Mouse (Mus musculus) cerebellum, adult 11 months (tissue): ENCODE data around the gene Erf.

ENCODE experiments used
- DNase-seq: peaks from one replicate; pipeline ENCODE4 v3.0.0; 2022

Gene Erf

GRCm38 (mm10) chr7:25205355-25206093 lies 45.0 kb downstream of the Erf start:
- DNase-seq = no peak

GRCm38 (mm10) chr7:25203624-25204023 lies 46.9 kb downstream of the Erf start:
- DNase-seq = no peak

- DNase-seq = no peak
Observed at GRCm38 (mm10) chr7:25197384-25198018, 53.1 kb downstream of the Erf start.

GRCm38 (mm10) chr7:25196107-25196506 lies 54.5 kb downstream of the Erf start:
- DNase-seq = no peak

GRCm38 (mm10) chr7:25195148-25195547 lies 55.4 kb downstream of the Erf start:
- no peak for DNase-seq
